Mouse (Mus musculus) left cerebral cortex, postnatal 14 days (tissue): ENCODE measurements around the gene Cd6. TPM values are rescaled to one million over a fixed set of nuclear protein-coding genes. Genes with fewer than 3 reads are reported as not detected.

Source experiments
- DNase-seq, 2 experiments: peaks; one replicate each; pipeline ENCODE4 v3.0.0; 2021 to 2022; ENCODE audit warnings: low spot score in 2 of 2, mixed read lengths in 1 of 2
- intact Hi-C: fragments of 180-260 bp; cut with DNase I; formaldehyde crosslinking; loops from one replicate; pipeline ENCODE4 v1.15.1; 2025
- long read RNA-seq, 2 experiments: library from polyadenylated mRNA; stranded (forward); transcript quantifications; one replicate each; pipeline ENCODE4 v2.0.0; 2021
- total RNA-seq, 2 experiments: library from RNA; stranded (reverse); gene quantifications; 2 replicates each; pipeline ENCODE4 v1.2.3; 2021

Gene Cd6
- 1 to 10 TPM; 1.3 to 1.5 TPM for total RNA-seq
- long read RNA-seq, experiment 1, partial matches to known transcripts: 0 of 1 reads
- long read RNA-seq, experiment 1, other reads (novel, unspliced or antisense): 0 of 1 reads
- long read RNA-seq, experiment 2, partial matches to known transcripts: 1 of 3 reads
- long read RNA-seq, experiment 2, other reads (novel, unspliced or antisense): 2 of 3 reads

DNA sequence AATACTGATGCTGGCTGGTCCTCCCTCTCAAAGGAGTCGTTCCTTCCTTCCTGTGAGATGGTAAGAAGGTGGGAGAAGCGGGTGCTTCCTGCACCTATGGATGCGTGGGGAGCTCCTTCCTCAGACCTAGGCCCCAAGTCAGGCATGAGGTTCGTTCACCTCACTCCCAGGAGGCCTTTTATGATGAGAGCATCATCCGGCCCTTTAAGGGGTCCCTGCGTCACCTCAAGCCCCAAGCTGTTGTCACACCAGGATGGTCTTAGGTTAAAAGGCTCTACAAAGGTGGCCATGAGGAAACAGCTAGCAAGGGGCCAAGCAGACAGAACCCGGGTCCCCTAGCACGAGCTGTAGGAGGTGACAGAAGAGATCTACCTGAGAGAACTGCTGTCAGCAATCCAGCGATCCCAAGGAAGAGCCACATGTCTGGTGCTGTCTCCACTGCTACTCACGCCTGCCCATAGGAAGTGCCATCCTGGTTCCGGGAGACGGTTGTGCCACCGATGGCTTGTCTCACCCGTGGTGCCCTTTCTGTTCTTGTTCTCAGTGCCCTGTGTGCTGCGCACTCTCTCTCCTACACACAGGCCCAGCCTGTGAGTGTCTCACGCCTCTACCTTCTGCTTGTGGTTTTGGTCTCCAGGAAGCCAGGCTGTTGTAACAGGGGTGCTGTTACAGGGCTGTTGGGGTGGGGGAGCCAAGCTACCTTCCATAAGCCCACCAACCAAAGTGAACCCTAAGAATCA lies at the start of gene Cd6:
Gene Cd6, minus strand, starts transcription at position 623 of the 740 bp plus-strand sequence.
- DNase-seq: no peak
- intact Hi-C loops: no loop called here

GRCm38 (mm10) chr19:10878201-10878837 lies 48.5 kb upstream of the Cd6 start:
- no peak for DNase-seq
- intact Hi-C loops: no loop called here

- DNase-seq: no peak
- intact Hi-C loops: no loop called here
Observed at GRCm38 (mm10) chr19:10871328-10871961, 41.6 kb upstream of the Cd6 start.

GRCm38 (mm10) chr19:10870676-10871075 lies 40.8 kb upstream of the Cd6 start:
- no peak for DNase-seq
- intact Hi-C loops: loop anchor here (1.0 kb wide), 1 partner anchor 11 kb away; no protein-coding TSS in a partner anchor

GRCm38 (mm10) chr19:10869886-10870527 lies 40.1 kb upstream of the Cd6 start, which contains the start of gene Tmem132a:
Gene Tmem132a (minus strand): TSS chr19:10869940.
- DNase-seq: no peak
- intact Hi-C loops: loop anchor here (1.0 to 5.0 kb wide), 3 partner anchors 11 to 155 kb away; no protein-coding TSS in a partner anchor

- intact Hi-C loops: loop anchor here (2.0 to 5.0 kb wide), 2 partner anchors 62 to 155 kb away; no protein-coding TSS in a partner anchor
- DNase-seq: peak; percentile 84 to 86
Observed at GRCm38 (mm10) chr19:10869241-10869885, 39.5 kb upstream of the Cd6 start.

DNA sequence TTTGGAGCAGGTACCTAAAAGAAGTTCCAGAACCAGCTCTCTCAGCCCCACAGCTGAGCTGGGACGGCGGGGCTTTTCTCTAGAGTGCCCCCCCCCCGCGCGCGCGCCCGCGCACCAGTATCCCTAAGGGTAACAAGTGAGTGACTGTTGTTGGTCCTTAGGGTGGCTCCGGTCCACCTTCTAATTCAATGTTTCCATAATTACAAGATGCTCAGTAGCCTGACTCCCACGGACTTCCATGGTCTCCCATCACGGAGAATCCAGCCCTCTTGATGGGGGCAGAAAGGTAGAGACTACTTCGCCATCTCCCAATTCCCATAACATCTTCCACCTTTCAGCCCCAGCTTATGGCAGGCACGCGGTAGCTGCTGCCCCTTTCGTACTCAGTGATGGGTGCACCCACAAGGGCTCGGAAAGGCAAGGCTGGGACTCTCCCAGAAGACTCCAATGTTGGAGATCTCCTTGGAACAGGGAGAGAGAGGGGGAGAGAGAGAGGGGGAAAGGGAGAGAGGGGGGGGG lies 38.8 kb upstream of the Cd6 start:
- intact Hi-C loops: loop anchor here (2.0 to 5.0 kb wide), 2 partner anchors 61 to 154 kb away; no protein-coding TSS in a partner anchor
- DNase-seq: no peak

DNA sequence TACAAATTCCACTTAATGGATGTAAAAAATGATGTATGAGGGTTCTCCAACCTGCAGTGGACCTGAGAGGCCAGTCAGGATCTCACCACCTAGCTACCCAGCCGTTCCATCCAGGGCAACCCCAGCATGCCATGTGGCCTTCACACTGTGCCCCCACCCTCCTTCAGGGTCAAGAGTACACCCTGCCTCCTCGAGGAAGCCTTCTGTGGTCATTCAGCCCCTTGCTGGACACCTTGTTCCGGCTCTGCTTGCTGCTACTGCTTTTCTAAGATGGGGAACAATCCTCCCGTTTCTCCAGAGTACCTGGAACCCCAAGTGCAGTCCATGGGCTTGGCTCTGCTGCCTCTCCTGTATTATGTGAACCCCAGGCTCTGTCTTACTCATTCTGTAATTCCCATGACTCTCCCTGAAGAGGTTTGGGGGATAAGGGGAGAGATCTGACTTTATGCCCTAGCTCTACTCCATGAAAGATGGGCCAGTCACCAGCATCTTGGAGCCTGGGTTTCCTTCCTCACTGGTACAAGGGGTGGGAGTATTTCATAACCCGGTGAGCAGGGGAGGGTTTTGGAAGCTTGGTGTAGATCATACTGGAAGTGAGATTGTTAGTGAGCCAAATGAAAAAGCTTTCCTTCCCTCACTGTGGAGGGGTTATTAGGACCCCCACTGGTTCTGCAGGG lies 38.2 kb upstream of the Cd6 start:
- intact Hi-C loops: loop anchor here (2.0 to 5.0 kb wide), 2 partner anchors 61 to 153 kb away; no protein-coding TSS in a partner anchor
- DNase-seq: peak in 1 of 2 experiments; percentile 49

- no peak for DNase-seq
- intact Hi-C loops: loop anchor here (5.0 kb wide), 1 partner anchor 59 kb away; no protein-coding TSS in a partner anchor
Observed at GRCm38 (mm10) chr19:10866351-10866750, 36.5 kb upstream of the Cd6 start.

GRCm38 (mm10) chr19:10860072-10860497 lies 30.2 kb upstream of the Cd6 start:
- intact Hi-C loops: no loop called here
- no peak for DNase-seq

GRCm38 (mm10) chr19:10856520-10856919 lies 26.7 kb upstream of the Cd6 start:
- intact Hi-C loops: no loop called here
- no peak for DNase-seq

DNA sequence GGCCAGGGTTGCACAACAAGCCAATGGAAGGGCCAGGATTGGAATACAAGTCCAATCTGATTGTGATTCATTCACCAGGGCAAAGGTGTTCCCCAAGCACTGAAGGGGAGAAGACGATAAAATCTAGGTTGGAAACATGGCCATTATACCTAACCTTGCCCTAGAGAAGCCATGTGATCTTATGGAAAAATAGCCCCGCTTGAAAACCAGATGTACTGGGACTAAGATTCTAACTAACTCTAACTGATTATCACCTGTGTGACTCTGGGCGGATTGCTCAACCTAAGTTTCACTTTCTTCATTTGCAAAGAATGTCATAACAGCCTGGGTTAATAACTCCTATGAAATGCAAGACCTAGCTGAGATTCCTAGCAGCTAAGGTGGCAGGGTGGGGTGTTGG lies 25.6 kb upstream of the Cd6 start:
- DNase-seq: no peak
- intact Hi-C loops: no loop called here

DNA sequence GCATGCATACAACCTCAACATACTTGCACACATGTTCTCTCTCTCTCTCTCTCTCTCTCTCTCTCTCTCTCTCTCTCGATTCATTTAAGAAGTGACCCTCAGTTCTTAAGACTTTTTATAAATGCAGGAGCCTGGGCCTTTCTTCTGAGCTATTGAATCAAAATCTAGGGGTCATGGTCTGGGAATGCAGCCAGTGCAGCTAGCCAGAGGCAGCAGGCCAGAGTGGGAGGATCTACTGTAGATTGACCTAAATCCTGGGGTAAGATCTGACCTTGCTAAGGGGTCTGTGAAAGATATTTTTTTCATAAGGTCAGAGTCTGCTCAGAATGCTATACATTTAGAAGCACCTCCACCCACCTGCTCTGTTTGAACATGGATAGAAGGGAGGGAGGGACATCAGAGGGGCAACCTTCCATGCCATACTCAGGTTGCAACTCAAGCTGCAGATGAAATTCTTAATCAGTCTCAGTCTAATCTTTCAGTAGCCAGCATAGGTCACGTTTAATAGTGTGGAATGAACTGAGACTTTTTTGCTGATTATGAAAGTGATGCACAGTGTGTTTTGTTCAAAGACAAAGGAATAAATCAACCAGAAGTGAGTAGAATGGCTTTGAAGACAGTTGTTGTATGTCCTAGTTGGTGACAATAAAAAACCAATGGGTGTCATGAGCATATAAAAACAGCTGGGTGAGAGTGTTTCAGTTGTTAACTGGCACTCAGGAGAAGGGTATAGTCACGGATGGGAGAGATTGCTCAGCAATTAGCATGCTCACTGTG lies 17.6 kb upstream of the Cd6 start:
- intact Hi-C loops: no loop called here
- DNase-seq: no peak

DNA sequence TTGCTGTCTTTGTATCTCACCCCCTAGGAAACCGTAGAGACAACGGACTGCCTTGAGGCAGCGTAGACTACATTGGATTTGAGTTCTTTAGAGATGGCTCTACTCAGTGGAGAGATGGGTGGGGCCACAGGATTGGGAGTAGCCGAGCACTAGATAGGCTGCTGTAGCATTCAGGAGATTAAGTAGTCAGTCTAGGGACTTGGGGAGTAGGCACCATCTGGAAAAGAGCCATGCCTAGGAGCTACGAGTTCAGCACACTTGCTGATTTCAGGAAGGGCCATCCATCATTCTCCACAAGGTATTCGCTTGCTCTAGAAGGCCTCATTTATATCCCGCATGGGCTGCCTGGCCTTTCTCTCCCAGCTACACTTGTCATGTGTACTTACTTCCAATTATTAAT lies 16.3 kb upstream of the Cd6 start:
- intact Hi-C loops: no loop called here
- DNase-seq: no peak

DNA sequence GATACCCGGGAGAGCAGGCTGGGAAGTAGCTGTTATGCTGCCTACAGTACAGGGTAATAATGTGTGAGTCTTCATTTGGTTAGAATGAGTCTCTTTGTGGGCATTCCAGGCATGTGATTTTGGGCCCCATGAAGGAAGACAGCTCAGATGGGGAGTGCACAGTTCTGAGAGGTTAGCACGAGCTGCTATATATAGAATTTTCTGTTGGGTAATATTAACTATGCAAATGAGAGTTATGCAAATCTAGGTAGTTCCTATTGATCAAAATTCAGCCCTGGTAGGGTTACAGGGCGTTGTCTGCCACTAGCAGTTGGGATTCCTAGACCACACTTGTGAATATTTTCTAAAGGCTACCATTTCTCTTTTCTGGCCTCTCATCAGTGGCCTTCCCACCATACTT lies 15.6 kb upstream of the Cd6 start:
- intact Hi-C loops: no loop called here
- DNase-seq: no peak

GRCm38 (mm10) chr19:10844206-10844605 lies 14.3 kb upstream of the Cd6 start:
- DNase-seq: no peak
- intact Hi-C loops: no loop called here

DNA sequence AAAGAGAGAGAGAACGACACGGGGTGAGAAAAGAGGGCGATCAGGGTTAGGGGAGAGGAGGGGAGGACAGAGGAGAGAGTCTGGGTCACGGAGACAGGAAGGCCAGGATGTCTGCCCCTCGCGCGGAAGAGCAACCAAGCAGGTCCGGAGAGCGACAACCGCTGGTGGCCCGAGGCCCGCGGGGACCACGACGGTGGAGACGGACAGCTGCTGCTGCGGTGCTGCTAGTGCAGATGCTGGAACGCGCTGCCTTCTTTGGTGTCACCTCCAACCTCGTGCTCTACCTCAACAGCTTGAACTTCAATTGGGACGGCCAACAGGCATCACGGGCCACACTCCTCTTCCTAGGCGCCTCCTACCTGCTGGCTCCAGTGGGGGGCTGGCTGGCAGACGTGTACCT lies 13.1 kb upstream of the Cd6 start:
- no peak for DNase-seq
- intact Hi-C loops: no loop called here
